Mouse (Mus musculus) R1 (cell line): ENCODE measurements around the gene Prss33.
"Not testable (repeated sequence)": the region's sequence is repeated elsewhere in the genome, so short reads cannot be mapped to it uniquely, and the experiment has no call there.

Experiments
- DNase-seq: peaks from one replicate; pipeline ENCODE4 v3.0.0-alpha.2; 2018; ENCODE audit warnings: low read depth, low spot score

Prss33 gene

DNA sequence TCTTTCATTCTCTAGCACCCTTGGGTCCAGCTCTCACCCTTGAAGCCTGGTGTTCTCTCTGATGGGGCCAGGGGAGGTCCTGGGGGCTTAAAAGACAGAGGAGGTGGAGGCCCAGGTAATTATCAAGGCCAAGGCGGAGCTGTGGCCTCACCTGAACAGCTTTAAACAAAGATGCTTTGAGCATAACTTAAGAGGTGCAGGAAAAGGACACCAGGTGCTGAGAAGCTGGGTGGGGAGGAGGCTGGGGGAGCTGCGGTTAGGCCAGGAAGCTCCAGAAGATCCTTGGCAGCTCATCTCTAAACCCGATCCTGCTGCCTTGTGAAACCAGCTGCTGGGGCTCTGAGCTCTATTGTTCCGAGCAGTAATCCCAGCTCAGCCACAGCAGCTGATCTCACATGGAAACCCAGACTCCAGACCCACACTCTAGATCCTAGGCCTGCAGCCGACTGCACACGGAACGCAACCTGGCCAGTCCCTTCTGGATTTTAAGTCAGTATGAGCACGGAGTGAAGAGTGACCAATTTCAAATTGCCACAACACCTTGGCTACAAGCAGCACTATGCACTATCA is at the start of gene Prss33:
Gene Prss33 (minus strand): TSS at position 51 of the 570 bp plus-strand sequence.
- DNase-seq = no peak

DNA sequence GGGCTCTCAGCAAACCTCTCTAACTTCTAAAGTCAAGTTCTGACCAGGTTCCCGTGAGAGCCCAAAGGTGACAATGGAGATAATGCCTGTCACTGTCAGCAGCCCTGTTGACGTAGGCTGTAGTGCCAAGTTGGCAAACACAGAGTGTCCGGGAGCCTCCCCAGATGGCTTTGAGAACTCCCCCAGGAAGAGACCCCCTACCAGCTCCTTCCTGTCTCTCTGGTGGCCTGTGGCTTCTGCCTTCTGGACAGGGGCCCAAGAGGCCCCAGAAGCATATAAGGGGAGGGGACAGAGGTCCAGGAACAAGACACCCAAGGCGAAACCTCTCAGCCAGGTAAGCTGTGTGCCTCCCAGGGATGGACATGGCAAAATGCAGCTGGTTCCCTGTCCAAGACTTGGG is 44.7 kb upstream of the Prss33 start, which contains the start of the genes Dcpp1 and Dcpp2:
Gene Dcpp1 (plus strand): TSS at position 301 of the 400 bp plus-strand sequence.
Gene Dcpp2 (plus strand): TSS at position 305 of the 400 bp plus-strand sequence.
- not testable (repeated sequence) for DNase-seq

DNA sequence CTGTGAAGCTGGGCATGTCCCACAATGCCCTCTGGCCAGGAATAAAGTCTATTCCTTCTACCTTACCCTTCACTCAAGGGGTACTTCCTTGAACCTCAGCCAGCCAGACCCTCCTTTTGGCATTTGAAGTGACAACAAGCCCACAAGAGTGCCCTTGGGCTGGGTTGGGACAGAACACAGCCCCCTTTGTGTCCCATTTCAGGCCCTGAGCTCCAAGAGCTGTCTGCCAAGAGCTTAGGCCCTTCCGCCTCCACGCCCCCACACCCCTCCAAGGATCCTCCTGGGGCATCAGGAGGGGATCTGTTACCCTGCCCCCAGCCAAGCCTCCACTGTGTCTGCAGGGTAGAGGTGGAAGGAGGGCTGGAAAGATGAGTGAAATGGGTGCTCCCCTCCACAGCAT is 41.3 kb upstream of the Prss33 start:
- DNase-seq = no peak

DNA sequence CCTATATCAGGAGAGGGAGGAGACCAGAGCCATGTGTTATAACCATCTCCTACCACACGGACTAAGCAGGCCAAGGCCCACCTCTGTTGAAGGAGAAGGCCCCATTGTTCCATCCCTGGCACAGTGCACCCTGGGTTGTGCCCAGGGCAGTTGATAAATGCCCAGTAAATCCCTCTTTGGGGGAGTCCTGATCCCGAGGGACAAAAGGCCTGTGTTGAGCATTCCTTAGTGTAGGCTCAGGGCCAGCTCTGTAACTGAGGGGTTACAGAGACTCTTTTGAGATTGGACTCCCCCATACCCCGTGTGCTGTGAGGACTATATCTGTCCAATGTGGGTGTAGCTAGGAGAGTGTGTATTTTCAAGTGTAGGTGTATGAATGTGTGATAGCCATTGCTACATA is 40.9 kb upstream of the Prss33 start:
- DNase-seq = no peak

DNA sequence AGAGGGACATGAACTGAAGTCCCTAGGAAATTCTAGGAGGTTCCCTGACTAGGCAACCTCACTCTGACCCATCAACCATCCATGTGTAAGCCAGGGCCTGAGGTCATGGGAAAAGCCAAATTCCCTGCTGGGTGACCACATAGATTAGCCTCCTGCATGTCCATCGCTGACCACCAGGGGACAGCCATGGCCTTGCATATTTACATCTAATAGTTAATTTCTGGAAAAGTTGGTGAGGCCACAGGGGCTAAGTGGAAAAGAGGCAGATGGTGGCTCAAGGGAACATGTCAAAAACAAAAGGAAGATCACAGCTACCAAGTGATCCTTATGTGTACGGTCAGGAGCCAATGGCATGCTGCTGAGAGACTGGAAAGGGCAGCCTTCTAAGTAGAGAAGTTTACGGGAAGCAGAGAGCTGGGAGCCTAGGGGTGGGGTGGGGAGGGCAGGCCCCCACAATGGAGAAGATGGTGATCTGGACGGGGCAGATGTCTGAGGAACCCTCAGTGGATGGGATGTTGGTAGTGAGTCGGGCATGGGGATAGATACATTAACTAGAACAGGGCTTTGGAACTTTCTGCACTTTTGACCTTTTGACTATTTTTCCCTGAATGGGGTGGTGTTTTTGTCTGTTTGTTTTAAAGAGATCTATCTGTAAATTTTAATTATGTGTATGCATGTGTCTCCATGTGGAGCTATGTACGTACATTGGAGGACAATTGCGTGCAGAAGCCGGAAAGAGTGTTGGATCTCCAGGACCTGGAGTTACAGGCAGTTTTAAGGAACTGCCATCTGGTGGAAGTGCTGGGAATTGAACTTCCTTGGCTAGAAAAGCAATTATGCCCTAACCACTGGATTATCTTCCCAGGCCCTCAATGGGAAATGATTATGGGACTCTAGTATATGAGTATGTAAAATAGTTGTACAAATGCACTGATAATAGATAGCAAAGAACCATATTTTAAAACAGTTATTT is 38.3 kb upstream of the Prss33 start:
- peak; percentile 56 for DNase-seq

DNA sequence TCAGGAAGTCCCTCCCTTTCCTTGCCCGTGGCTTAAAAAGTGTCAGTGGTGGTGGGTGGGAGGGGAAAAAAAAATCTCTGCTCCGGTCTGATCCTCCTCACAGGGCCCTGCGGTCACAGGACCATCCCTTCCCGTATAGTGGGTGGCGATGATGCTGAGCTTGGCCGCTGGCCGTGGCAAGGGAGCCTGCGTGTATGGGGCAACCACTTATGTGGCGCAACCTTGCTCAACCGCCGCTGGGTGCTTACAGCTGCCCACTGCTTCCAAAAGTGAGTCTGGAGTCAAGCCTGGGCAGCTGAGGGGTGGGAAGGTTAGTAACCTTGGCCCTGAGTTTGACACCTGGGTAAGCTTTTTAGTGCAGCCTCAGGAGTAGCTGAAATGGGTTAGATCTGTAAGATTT is 32.7 kb upstream of the Prss33 start:
- DNase-seq = no peak

DNA sequence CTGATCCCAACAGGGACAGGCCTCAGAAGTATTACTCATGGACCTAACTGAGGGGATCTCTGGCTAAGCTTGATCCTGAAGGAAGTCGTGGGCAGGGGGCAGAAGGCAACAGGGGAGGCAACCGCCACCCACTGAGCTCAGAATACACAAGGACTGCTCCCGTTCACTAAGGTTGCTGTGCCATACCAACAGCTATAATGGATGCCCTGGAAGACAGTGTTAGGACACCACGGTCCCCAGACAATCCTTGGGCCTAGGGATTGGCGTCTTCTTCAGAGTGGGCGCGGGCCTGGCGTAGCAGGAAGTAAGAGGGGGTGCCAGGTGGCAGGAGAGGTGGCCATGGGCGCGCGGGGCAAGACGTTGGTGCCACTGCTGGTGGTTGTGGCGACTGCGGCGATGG is 31.9 kb upstream of the Prss33 start, which contains the start of gene Prss21:
Gene Prss21 (plus strand): TSS at position 301 of the 400 bp plus-strand sequence.
- no peak for DNase-seq

DNA sequence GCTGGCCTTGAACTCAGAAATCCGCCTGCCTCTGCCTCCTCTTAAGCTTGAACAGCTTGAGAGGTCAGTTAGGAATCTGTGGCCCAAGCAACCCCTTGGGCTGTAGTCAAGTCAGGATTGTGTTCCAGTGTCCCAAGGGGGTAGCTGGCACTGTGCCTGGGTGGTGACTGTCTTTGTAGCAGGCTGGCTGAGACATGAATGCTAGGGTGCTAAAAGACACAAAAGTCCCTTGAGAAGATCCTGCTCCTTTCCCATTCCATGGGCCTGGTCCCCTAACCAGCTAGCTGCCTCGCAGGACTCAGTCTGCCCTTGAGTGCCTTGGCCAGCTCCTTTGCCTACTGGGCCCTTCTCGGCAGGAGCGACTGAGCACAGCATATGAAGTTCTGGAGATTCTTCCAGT is 27.1 kb upstream of the Prss33 start:
- no peak for DNase-seq

DNA sequence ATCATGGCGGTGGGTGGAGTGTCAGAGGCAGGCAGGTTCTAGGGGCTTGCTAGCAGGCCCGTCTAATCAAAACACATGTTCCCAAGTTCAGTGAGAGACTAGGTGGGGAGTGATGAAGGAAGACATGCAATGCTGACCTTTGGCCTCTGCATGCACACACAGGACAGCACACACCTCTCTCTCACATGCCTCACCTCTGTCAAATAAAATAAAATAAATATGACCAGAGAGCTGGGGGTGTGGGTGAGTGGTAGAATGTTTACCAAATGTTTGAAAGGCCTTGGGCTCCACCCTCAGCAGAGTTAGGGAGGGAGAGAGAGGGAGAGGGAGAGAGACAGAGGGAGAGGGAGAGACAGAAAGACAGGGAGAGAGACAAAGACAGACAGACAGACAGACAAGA is 22.1 kb upstream of the Prss33 start:
- no peak for DNase-seq

DNA sequence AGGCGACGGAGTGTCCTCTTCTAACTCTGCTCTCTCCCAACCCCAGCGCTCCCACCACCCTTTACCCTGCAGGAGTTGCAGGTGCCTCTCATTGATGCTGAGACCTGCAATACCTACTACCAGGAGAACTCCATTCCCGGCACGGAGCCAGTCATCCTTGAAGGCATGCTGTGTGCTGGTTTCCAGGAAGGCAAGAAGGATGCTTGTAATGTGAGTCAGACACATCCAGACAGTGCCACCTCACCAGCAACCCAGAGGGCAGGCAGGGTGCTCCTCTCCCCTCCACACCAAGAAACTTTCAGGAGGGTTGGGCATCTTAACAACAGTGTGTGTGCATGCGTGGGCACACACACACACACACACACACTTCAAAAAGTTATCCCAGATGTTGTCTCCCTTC is 21.3 kb upstream of the Prss33 start:
- DNase-seq = no peak

DNA sequence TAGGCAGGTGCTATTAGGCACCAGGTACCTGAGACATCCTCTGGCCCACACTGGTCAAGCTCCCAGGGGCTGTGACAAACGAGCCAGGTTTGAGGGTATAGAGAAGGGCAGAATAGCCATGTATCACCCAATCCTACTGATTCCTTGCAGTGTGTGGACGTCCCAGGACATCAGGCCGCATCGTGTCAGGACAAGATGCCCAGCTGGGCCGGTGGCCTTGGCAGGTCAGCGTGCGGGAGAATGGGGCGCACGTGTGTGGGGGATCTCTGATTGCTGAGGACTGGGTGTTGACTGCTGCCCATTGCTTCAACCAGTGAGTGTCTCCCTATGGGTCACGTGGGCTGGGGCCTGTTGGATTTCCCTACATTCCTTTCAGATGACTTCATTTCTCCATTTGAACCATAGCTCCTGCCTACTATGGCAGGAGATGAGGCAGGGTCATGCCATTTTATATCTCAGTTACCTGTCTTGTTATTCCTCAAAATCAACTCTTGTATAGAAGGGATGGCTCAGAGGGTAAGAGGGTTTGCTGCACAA is 18.4 kb upstream of the Prss33 start:
- peak; percentile 44 for DNase-seq

DNA sequence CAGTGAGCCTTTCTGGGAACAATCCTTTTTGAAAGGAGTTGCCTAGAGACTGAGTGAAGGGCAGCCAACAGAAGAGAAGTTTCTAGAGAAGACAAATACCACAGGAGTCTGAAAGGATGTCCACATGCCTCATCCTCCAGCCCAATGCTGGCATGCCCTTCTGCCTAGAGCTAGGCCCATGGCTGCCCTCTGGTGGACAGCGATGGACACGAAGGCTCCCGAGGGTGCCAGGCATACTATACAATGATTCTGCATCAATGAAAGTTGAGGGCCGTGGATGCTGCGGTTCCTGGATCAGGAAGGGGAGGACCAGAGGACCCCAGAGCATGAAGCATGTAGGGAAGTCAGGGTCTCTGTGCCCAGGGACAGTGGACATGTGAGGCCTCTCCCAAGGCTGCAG is 17.4 kb upstream of the Prss33 start:
- DNase-seq = peak; percentile 38

DNA sequence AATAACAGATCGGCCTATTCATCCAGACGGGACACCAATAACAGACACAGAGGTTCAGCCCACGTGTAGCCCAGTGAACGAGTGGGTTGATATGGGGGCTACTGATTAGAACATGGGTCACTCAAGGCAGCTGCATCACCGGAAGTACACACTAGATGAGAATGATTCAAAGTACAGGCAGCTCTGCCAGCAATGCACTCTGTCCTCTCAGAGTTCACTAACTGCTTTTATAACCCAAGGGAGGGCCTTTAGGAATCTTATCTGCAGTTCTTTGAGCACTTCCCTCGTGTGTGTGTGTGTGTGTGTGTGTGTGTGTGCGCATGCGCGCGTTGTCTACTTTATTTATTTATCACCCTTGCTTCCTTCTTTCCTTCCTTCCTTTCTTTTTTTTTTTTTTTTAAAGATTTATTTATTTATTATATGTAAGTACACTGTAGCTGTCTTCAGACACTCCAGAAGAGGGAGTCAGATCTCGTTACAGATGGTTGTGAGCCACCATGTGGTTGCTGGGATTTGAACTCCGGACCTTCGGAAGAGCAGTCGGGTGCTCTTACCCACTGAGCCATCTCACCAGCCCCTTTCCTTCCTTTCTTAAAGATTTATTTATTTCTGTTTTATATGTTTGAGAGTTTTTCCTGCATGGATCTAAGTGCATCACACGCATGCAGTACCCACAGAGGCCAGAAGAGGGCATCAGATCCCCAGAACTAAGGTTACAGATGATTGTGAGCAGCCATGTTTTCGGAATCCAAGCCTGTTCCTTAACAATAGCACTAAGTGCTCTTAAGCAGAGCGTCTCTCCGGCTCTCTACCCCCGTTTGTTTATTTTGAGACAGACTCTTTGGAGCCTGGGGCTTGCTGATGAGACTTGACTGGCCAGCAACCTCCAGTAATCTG is 15.2 kb upstream of the Prss33 start:
- DNase-seq = peak; percentile 82

DNA sequence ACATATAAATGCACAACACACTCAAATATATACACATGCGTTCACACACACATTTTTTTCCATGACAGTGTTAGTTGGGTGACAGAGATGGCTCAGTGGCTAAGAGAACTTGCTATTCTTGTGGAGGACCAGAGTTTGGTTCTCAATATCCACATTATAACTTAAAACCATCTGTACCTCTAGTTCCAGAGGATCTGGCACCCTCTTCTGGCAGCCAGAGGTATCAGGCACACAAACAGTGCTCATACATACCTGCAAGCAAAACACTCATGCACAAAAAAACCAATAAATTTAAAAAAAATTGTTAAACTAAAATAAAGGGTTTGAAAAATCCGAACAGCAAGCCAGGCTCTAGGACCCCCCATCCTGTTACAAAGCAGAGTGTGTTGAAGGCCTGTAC is 14.2 kb upstream of the Prss33 start:
- peak; percentile 40 for DNase-seq

DNA sequence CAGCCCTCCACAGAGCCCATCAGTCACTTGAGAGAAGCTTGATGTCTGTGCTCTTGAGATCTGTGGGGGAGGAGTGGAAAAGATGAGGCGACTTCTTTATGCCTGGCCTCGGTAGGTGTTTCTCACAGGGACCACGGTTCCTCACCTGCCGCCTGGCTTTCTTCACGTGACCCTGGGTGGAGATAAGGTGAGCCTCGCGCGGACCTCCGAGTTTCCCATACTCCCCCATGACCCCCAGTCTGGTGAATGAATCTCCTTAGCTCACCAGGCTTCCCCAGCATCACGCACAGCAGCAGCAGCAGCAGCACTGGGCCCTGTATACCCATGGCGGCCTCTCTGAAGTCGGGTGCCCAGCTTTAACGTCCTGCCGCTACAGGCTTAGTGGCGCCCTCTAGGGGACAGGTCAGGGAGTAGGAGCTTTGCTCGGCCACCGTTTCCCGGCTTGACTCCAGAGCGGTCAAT is 8.0 kb upstream of the Prss33 start, which contains the start of the genes Prss32 and Prss41:
Gene Prss32 (plus strand): TSS at position 44 of the 462 bp plus-strand sequence.
Gene Prss41 (minus strand): TSS at position 361 of the 462 bp plus-strand sequence.
- DNase-seq = peak; percentile 80

DNA sequence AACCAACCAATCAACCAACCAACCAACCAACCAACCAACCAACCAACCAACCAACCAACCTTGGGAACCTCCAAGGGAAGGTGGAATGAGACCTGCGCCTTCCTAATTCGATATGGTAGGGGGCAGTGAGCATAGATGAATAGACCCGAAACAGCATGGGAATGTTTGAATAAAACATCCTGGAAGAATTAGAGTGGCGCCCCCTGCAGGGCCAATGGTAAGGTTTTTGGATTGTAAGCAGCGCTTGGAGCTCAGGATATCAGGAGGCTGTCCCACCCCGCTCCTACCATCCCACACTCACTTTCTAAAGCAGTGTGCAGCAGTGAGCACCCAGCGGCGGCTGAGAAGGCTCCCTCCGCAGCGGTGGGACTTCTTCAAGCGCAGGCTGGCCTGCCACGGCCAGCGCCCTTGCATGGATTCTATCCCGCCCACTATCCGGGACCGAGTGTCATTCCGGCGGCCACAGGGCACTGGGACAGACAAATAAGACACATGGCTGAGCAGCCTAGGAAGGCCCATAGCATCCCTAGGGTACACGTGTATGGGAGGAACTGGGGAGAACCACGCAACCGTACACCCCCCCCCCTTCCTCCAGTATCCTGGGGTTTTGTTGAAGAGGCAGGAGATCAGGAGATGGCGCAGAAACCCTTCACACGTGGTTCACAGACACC is 7.4 kb upstream of the Prss33 start:
- peak; percentile 89 for DNase-seq

DNA sequence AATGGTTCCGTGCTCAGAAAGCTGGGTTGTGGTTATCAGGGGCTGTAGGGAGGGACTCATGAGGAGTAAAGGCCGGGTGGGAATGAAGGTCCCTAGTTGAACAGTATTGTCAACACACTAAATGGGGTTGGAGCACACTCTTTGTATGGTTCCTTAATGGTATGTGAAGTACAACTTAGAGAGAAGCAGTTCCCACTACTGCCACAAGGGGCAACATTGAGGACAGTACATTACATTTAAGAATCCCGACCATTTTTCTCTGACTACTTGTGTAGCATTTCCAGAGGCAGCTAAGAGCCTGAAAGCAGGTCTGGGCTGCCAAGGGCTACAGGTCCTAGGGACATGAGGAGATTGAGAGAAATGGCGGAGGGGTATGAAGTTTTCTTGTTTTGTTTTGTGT is 5.3 kb upstream of the Prss33 start:
- peak; percentile 82 for DNase-seq

DNA sequence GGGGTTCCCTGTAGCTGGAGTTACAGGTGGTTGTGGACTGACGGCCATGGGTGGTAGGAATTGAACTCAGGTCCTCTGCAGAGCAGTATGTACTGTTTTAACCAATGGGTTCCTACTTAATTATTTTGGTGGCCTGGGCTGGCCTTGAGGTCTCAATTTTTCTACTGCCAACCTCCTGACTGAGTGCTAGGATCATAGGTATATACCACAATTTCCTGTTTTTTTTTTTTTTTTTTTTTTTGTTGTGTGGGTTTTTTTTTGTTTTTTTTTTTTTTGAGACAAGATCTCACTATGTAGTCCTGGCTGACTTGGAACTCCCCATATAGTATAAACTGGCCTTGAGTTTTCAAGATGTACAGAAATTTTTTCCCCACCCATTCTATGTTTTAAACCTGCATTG is 4.7 kb downstream of the Prss33 start:
- no peak for DNase-seq

DNA sequence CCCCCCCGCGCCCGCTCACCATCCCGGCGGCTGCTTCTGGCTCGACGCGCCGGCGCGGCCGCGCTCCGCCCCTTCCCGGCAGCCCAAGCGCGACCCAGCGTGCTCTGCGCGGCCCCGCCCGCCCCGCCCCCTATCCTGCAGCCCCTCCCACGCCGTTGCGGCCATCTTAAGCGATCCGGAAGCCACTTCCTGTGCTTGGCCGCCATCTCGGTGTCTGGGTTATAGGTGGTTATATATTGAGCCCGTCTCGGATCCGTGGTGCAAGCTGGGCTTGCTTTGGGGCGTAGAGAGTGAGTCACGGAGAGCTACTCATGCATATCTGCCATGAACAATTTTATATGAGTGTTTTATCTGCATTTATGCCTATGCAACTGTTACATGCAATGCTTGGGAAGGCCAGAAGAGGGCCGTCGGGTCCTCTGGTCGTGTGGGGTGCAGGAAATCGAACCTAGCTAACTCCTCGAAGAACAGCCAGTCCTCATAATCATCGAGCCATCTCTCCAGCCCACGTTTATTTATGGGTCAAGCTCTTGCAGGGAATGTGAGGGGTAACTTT is 6.7 kb downstream of the Prss33 start, which contains the start of gene Elob:
Gene Elob (minus strand): TSS at position 73 of the 556 bp plus-strand sequence.
- DNase-seq = peak; percentile 91
